Mouse (Mus musculus) CH12.LX (cell line): ENCODE data around the gene Cdk9. TPM values are rescaled to one million over a fixed set of nuclear protein-coding genes. Genes with fewer than 3 reads are reported as not detected.
A peak's percentile ranks its signal among the peaks of the same experiment; 100 is the strongest.

Experiments used
- DNase-seq: peaks from one replicate; pipeline ENCODE4 v3.0.0-alpha.2; 2013; ENCODE audit errors: extremely low read depth
- H3K27ac ChIP-seq: 2 replicates; pipeline ENCODE4 v1.5.1; 2012; ENCODE audit warnings: low read depth, mild to moderate bottlenecking, control low read depth, moderate library complexity; ENCODE audit not compliant: insufficient read depth
- H3K27me3 ChIP-seq: replicated peaks from 2 replicates; pipeline ENCODE3; 2012; ENCODE audit warnings: inconsistent platforms
- H3K36me3 ChIP-seq, 2 experiments: replicated peaks in 1 of 2; 2 replicates each; pipeline versions ENCODE3 to v1.6.1; 2012; ENCODE audit warnings: inconsistent platforms in 1 of 2, low read length in 1 of 2, mild to moderate bottlenecking in 1 of 2, mixed read lengths in 1 of 2, moderate library complexity in 1 of 2; ENCODE audit not compliant: control insufficient read depth in 1 of 2, insufficient read depth in 1 of 2
- H3K4me1 ChIP-seq, 2 experiments: 2 replicates each; pipeline ENCODE4 v1.6.1; 2012; ENCODE audit warnings: inconsistent platforms in 1 of 2, moderate library complexity in 1 of 2; ENCODE audit not compliant: insufficient read depth in 2 of 2, control insufficient read depth in 1 of 2
- H3K4me2 ChIP-seq: 2 replicates; pipeline ENCODE4 v1.6.1; 2012; ENCODE audit warnings: low read depth, mild to moderate bottlenecking, control low read depth; ENCODE audit not compliant: poor library complexity, insufficient read depth, severe bottlenecking
- H3K4me3 ChIP-seq, 3 experiments: fragments of 150-350 bp in 1 of 3; sonication (generic) in 1 of 3; replicated peaks in 1 of 3; 2 replicates each; pipeline versions ENCODE3 to v1.5.1; 2011 to 2012; ENCODE audit warnings: low read depth in 2 of 3, low read length in 2 of 3, mild to moderate bottlenecking in 2 of 3, moderate library complexity in 2 of 3, control low read depth in 1 of 3, improper control_type of control experiment in 1 of 3, inconsistent platforms in 1 of 3, mixed read lengths in 1 of 3; ENCODE audit not compliant: poor library complexity in 1 of 3
- H3K79me2 ChIP-seq: replicated peaks from 2 replicates; pipeline ENCODE4 v1.6.1; 2012; ENCODE audit warnings: mild to moderate bottlenecking, moderate library complexity; ENCODE audit not compliant: control insufficient read depth, poor library complexity, insufficient read depth, severe bottlenecking; ENCODE audit errors: extremely low read depth
- H3K9ac ChIP-seq: 2 replicates; pipeline ENCODE4 v1.6.1; 2012; ENCODE audit warnings: low read depth, mild to moderate bottlenecking, control low read depth, moderate library complexity; ENCODE audit not compliant: insufficient read depth
- H3K9me3 ChIP-seq: replicated peaks from 2 replicates; pipeline ENCODE3; 2012; ENCODE audit warnings: low read length, inconsistent platforms, mixed read lengths
- BHLHE40 ChIP-seq: IDR thresholded peaks from 2 replicates; pipeline ENCODE4 v1.6.1; 2011; ENCODE audit warnings: mild to moderate bottlenecking, low read depth, low read length, improper control_type of control experiment
- CHD1 ChIP-seq: IDR thresholded peaks from 2 replicates; pipeline ENCODE4 v1.6.1; 2012; ENCODE audit warnings: low read depth, low read length, improper control_type of control experiment, inconsistent platforms
- CHD2 ChIP-seq: IDR thresholded peaks from 2 replicates; pipeline ENCODE4 v1.6.1; 2011; ENCODE audit warnings: low read length, improper control_type of control experiment
- CTCF ChIP-seq, 2 experiments: IDR thresholded peaks in 1 of 2; conservative IDR thresholded peaks in 1 of 2; 2 replicates each; pipeline ENCODE4 v1.5.1; 2011 to 2012; ENCODE audit warnings: low read depth in 2 of 2, low read length in 2 of 2, improper control_type of control experiment in 1 of 2, inconsistent platforms in 1 of 2, mild to moderate bottlenecking in 1 of 2, moderate library complexity in 1 of 2
- E2F4 ChIP-seq: IDR thresholded peaks from 2 replicates; pipeline ENCODE4 v1.6.1; 2011; ENCODE audit warnings: low read depth, low read length, improper control_type of control experiment; ENCODE audit not compliant: insufficient replicate concordance
- ELF1 ChIP-seq: IDR thresholded peaks from 2 replicates; pipeline ENCODE4 v1.6.1; 2014; ENCODE audit warnings: low read depth, mild to moderate bottlenecking, inconsistent platforms, low read length, improper control_type of control experiment
- EP300 ChIP-seq: IDR thresholded peaks from 2 replicates; pipeline ENCODE4 v1.6.1; 2011; ENCODE audit warnings: low read length, improper control_type of control experiment
- ETS1 ChIP-seq: conservative IDR thresholded peaks from 2 replicates; pipeline ENCODE4 v1.6.1; 2012; ENCODE audit warnings: low read depth, mild to moderate bottlenecking, inconsistent platforms, low read length, improper control_type of control experiment, moderate library complexity
- GABPA ChIP-seq: IDR thresholded peaks from 2 replicates; pipeline ENCODE4 v1.6.1; 2012; ENCODE audit warnings: low read depth, low read length, improper control_type of control experiment, inconsistent platforms; ENCODE audit not compliant: insufficient replicate concordance
- HCFC1 ChIP-seq: IDR thresholded peaks from 2 replicates; pipeline ENCODE4 v1.6.1; 2012; ENCODE audit warnings: low read depth, mild to moderate bottlenecking, inconsistent platforms, low read length, improper control_type of control experiment
- IRF4 ChIP-seq: IDR thresholded peaks from 2 replicates; pipeline ENCODE4 v1.6.1; 2014; ENCODE audit warnings: low read depth, mild to moderate bottlenecking, inconsistent platforms, low read length, improper control_type of control experiment
- JUN ChIP-seq: IDR thresholded peaks from 2 replicates; pipeline ENCODE4 v1.6.1; 2011; ENCODE audit warnings: low read depth, mild to moderate bottlenecking, low read length, improper control_type of control experiment, moderate library complexity; ENCODE audit not compliant: insufficient read depth
- JUND ChIP-seq: conservative IDR thresholded peaks from 2 replicates; pipeline ENCODE4 v1.6.1; 2011; ENCODE audit warnings: low read depth, low read length, improper control_type of control experiment
- KAT2A ChIP-seq: IDR thresholded peaks from 2 replicates; pipeline ENCODE4 v1.6.1; 2012; ENCODE audit warnings: low read length, improper control_type of control experiment, inconsistent platforms; ENCODE audit not compliant: insufficient replicate concordance
- MAFK ChIP-seq: IDR thresholded peaks from 2 replicates; pipeline ENCODE4 v1.6.1; 2011; ENCODE audit warnings: low read length, improper control_type of control experiment; ENCODE audit not compliant: insufficient replicate concordance
- MAZ ChIP-seq: IDR thresholded peaks from 2 replicates; pipeline ENCODE4 v1.6.1; 2012; ENCODE audit warnings: low read depth, mild to moderate bottlenecking, inconsistent platforms, low read length, improper control_type of control experiment, moderate library complexity
- MEF2A ChIP-seq: IDR thresholded peaks from 2 replicates; pipeline ENCODE4 v1.6.1; 2014; ENCODE audit warnings: low read depth, mild to moderate bottlenecking, inconsistent platforms, low read length, improper control_type of control experiment, borderline replicate concordance
- MXI1 ChIP-seq: IDR thresholded peaks from 2 replicates; pipeline ENCODE4 v1.6.1; 2011; ENCODE audit warnings: mild to moderate bottlenecking, low read depth, low read length, improper control_type of control experiment
- MYC ChIP-seq: IDR thresholded peaks from 2 replicates; pipeline ENCODE4 v1.6.1; 2011; ENCODE audit warnings: low read depth, mild to moderate bottlenecking, improper control_type of control experiment, low read length
- NELFE ChIP-seq: IDR thresholded peaks from 2 replicates; pipeline ENCODE4 v1.6.1; 2011; ENCODE audit warnings: low read depth, low read length, improper control_type of control experiment
- NRF1 ChIP-seq: IDR thresholded peaks from 2 replicates; pipeline ENCODE4 v1.6.1; 2014; ENCODE audit warnings: low read depth, mild to moderate bottlenecking, inconsistent platforms, low read length, improper control_type of control experiment, moderate library complexity
- PAX5 ChIP-seq: IDR thresholded peaks from 2 replicates; pipeline ENCODE4 v1.6.1; 2012; ENCODE audit warnings: low read length, inconsistent platforms, mixed read lengths
- POLR2A ChIP-seq: IDR thresholded peaks from 2 replicates; pipeline ENCODE4 v1.6.1; 2011; ENCODE audit warnings: low read depth, mild to moderate bottlenecking, improper control_type of control experiment, low read length
- POLR2AphosphoS2 ChIP-seq: IDR thresholded peaks from 2 replicates; pipeline ENCODE4 v1.6.1; 2011; ENCODE audit warnings: low read depth, low read length, improper control_type of control experiment
- RAD21 ChIP-seq: IDR thresholded peaks from 2 replicates; pipeline ENCODE4 v1.6.1; 2011; ENCODE audit warnings: low read depth, mild to moderate bottlenecking, low read length, improper control_type of control experiment, moderate library complexity
- RCOR1 ChIP-seq: conservative IDR thresholded peaks from 2 replicates; pipeline ENCODE4 v1.6.1; 2012; ENCODE audit warnings: low read depth, mild to moderate bottlenecking, inconsistent platforms, low read length, improper control_type of control experiment
- SIN3A ChIP-seq: IDR thresholded peaks from 2 replicates; pipeline ENCODE4 v1.6.1; 2012; ENCODE audit warnings: low read length, improper control_type of control experiment, inconsistent platforms
- SMC3 ChIP-seq: IDR thresholded peaks from 2 replicates; pipeline ENCODE4 v1.6.1; 2011; ENCODE audit warnings: low read depth, low read length, improper control_type of control experiment
- TBP ChIP-seq: conservative IDR thresholded peaks from 2 replicates; pipeline ENCODE4 v1.6.1; 2011; ENCODE audit warnings: low read depth, low read length, improper control_type of control experiment
- TCF12 ChIP-seq: IDR thresholded peaks from 2 replicates; pipeline ENCODE4 v1.6.1; 2014; ENCODE audit warnings: low read depth, mild to moderate bottlenecking, inconsistent platforms, low read length, improper control_type of control experiment
- UBTF ChIP-seq: IDR thresholded peaks from 2 replicates; pipeline ENCODE4 v1.6.1; 2012; ENCODE audit warnings: low read depth, mild to moderate bottlenecking, inconsistent platforms, low read length, improper control_type of control experiment, moderate library complexity
- USF1 ChIP-seq: IDR thresholded peaks from 2 replicates; pipeline ENCODE4 v1.6.1; 2014; ENCODE audit warnings: low read depth, mild to moderate bottlenecking, inconsistent platforms, low read length, improper control_type of control experiment
- USF2 ChIP-seq: conservative IDR thresholded peaks from 2 replicates; pipeline ENCODE4 v1.6.1; 2011; ENCODE audit warnings: low read depth, low read length, improper control_type of control experiment
- ZC3H11A ChIP-seq: IDR thresholded peaks from 2 replicates; pipeline ENCODE4 v1.6.1; 2012; ENCODE audit warnings: low read depth, mild to moderate bottlenecking, inconsistent platforms, low read length, improper control_type of control experiment
- ZKSCAN1 ChIP-seq: IDR thresholded peaks from 2 replicates; pipeline ENCODE4 v1.6.1; 2012; ENCODE audit warnings: low read depth, inconsistent platforms, low read length, improper control_type of control experiment, borderline replicate concordance
- ZMIZ1 ChIP-seq: IDR thresholded peaks from 2 replicates; pipeline ENCODE4 v1.6.1; 2012; ENCODE audit warnings: low read depth, mild to moderate bottlenecking, inconsistent platforms, low read length, improper control_type of control experiment
- ZNF384 ChIP-seq: IDR thresholded peaks from 2 replicates; pipeline ENCODE4 v1.6.1; 2012; ENCODE audit warnings: low read depth, low read length, improper control_type of control experiment, inconsistent platforms
- dilution Hi-C: fragments of 300-500 bp; cut with MboI; formaldehyde crosslinking; loops from 2 replicates; pipeline ENCODE4 v1.14.3; 2020; ENCODE audit warnings: low sequenced_read_pairs; ENCODE audit not compliant: extremely low pct_unique_long_range_greater_than_20kb, extremely low pct_ligation_motif_present
- in situ Hi-C: fragments of 300-500 bp; cut with MboI; formaldehyde crosslinking; loops from 3 replicates; pipeline ENCODE4 v1.14.3; 2019; ENCODE audit warnings: low sequenced_read_pairs, low pct_ligation_motif_present, low pct_unique_long_range_greater_than_20kb, mixed read lengths
- polyA plus RNA-seq: library from polyadenylated mRNA; unstranded; fragments of >175 nt; gene quantifications from 2 replicates; pipeline ENCODE4 v1.2.1, GENCODE M21; 2012; ENCODE audit warnings: low read depth; ENCODE audit not compliant: insufficient read length
- total RNA-seq, 2 experiments: library from RNA; depleted of rRNA; stranded (reverse); fragments of 300-350 nt in 1 of 2; fragments of >200 nt in 1 of 2; gene quantifications; 2 replicates each; pipeline ENCODE4 v1.2.3; 2012 to 2014

Gene Cdk9
- total RNA-seq (2012; rRNA removed) (41.7 and 45.2 TPM in 2 replicates), total RNA-seq (2014; rRNA removed) (72.1 and 73.7 TPM in 2 replicates), polyA plus RNA-seq (136 and 138 TPM in 2 replicates)

- in situ Hi-C loops (loop anchor here (5.0 kb wide), 1 partner anchor 44 kb away; the partner anchor contains the start of gene Tor2a), dilution Hi-C loops (no loop called here)
- H3K9me3 ChIP-seq = peaks cover 6% of the 10 kb centered on the region
- DNase-seq = peak; percentile 83
- H3K79me2 ChIP-seq = peaks cover 42% of the 10 kb centered on the region
- H3K9ac ChIP-seq = peak within 1 kb of the TSS; percentile 82
- H3K4me2 ChIP-seq = peak within 1 kb of the TSS; percentile 81
- peak within 1 kb of the TSS; percentile 80 for H3K27ac ChIP-seq
- H3K27me3 ChIP-seq = no peaks in the 10 kb centered on the region
- peak within 1 kb of the TSS; percentile 82 to 87 (median 84) for H3K4me3 ChIP-seq
- peaks cover 27 to 56% of the 10 kb centered on the region in 2 experiments for H3K4me1 ChIP-seq
- peaks cover 21 to 33% of the 10 kb centered on the region in 2 experiments for H3K36me3 ChIP-seq
- TF ChIP-seq MYC (no peak), ETS1 (no peak; the same call in 1 of the 2 replicates), UBTF (no peak), POLR2A (peak; percentile 35; the same call in 1 of the 2 replicates), MXI1 (peak; percentile 38), TBP (no peak), ELF1 (peak; percentile 46; the same call in 1 of the 2 replicates), MAFK (no peak), NELFE (peak; percentile 46; the same call in 1 of the 2 replicates), JUN (no peak), ZNF384 (no peak), PAX5 (no peak), MEF2A (peak; percentile 13; the same call in 1 of the 2 replicates), GABPA (no peak), SIN3A (peak; percentile 71), SMC3 (peak; percentile 98), CHD2 (0 out of 2 replicates have a peak, but pooled peaks have one; percentile 12), MAZ (no peak), RAD21 (peak; percentile 90), BHLHE40 (no peak; the same call in 1 of the 2 replicates), NRF1 (no peak), IRF4 (peak; percentile 53; the same call in 1 of the 2 replicates), CTCF (conservative IDR thresholded peaks at IDR 0.05 in 1 of 2, IDR thresholded peaks at IDR 0.05 in 1 of 2; ENCODE audit: low read depth in 2 of 2, low read length in 2 of 2) (peak; percentile 76 to 98; a peak in 3 of 4 replicates), TCF12 (peak; percentile 56; the same call in 1 of the 2 replicates), USF1 (no peak), JUND (no peak), E2F4 (no peak), KAT2A (no peak), RCOR1 (no peak), EP300 (no peak), POLR2AphosphoS2 (no peak), ZC3H11A (peak; percentile 81), HCFC1 (peak; percentile 31), USF2 (no peak), CHD1 (no peak), ZMIZ1 (no peak), ZKSCAN1 (no peak)
Observed at GRCm38 (mm10) chr2:32712934-32713817, at the start of gene Cdk9. Cdk9 (minus strand) TSS chr2:32713076.
